Mouse (Mus musculus): ENCODE data around the gene Ldb2.

Gene Ldb2

DNA sequence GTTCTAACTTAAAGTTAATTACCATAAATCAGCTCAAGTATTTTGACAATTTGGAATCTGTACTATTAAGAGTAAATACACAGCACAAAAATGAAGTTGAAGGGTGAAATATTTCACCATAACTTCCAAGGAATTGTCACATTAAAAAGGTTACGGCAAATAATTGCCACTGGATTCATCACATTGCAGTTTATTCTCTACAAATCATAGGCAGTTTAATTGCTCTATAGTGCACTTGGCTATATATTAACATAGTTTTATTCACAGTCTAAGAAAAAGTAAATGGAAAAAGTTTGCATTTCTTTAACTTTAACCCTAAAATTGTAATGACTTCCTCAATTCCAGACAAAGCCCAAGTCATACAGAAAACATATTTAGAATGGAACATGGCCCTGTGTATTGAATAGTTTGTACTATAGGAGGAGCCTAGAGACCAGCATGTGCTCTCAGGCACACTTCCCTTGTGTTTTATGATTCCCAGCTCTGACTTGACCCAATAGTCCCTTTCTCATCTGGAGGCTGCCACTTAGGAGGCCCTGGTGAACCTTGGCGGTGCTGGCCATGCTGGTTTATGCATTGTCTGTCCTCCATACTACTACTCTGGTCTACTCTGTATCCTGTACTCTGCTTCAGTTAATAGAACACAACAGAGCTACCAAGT is 255.9 kb downstream of the Ldb2 start:
- no peak for DNase-seq (ENCODE audit: low read depth)

DNA sequence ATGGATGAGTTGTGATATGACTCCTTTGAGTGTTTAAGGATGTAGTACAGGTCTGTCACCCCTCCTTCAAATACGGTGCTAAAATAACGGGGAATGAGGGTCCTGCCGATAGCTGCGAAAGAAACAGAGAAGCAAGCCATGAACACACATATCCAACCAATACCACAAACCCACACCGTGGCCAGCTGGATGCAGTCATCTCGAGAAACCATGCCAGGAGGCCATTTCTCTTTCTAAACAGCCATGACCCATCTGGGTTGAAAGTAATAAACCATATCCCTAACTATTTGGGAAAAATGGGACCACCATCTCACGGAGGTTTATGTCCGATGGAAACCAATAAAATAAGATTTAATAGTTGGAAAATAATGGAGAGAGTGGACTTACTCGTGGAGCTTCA is 257.7 kb downstream of the Ldb2 start:
- no peak for DNase-seq (ENCODE audit: low read depth)

DNA sequence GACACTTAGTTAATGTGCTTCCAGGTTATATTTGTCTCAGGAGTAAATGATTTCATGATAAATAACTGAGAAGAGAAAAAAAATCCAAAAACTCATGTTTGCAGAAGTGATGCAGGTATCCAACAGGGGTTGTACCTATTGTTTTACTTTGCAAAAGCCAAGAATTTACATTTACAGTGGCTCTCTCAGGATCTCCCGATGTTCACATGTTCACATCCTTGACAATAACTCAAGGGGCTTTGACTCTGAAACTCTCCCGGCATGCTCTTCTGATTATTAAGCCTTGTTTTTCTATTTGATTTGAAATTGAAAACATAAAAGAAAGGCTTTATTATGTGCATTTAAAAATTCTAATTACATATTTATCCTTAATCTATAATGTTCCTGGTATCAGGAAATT is 260.8 kb downstream of the Ldb2 start:
- DNase-seq (ENCODE audit: low read depth) = no peak

DNA sequence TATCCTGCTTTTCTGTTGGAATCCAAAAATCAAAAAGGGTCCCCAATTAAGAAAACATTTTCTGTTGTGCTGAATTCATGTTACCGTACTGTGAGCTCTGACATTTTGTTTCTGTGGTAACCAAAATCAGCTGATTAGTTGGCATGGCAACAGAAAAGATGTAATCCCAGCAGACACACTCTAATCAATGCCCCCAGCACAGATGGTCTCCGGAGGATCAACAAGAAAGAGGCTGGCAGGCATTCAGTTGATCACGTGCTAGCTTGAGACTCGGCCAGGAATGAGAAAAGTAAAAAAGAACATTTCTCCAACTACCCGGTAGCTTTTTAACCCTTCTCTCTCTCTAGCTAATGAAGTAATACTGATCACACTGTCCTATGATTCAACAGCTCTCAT is 261.5 kb downstream of the Ldb2 start:
- DNase-seq (ENCODE audit: low read depth) = no peak

DNA sequence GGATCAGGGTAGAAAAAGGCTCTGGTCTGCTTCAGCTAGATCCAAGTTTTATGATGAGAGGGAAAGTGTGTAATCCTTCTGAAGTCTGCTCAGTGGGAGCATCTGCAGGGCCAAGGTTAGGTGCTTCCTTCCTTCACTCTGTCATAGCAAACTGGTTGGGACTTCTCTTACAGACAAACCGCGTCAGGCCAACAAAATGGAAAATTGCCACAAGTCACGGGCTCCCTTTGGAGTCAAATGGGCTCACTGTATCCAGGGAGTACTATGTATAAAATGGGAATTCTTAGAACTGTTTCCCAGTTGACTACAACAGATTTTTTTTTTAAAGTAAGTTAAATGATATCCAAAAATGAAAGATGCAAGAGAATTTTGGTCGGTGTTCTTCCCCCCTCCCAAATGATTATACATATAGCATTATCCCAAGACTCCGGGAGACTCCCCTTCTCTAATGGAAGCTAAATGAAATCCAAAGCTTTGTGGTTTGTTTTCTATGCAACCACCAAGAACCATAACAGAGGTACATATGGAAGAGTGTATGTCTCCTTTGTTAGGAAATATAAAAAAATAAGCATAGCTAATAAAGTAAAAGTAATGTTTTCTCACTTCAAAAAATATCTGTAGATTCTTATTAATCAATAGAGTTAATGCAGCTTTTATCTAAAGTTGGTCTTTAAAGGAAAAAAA is 262.0 kb downstream of the Ldb2 start:
- no peak for DNase-seq (ENCODE audit: low read depth)

DNA sequence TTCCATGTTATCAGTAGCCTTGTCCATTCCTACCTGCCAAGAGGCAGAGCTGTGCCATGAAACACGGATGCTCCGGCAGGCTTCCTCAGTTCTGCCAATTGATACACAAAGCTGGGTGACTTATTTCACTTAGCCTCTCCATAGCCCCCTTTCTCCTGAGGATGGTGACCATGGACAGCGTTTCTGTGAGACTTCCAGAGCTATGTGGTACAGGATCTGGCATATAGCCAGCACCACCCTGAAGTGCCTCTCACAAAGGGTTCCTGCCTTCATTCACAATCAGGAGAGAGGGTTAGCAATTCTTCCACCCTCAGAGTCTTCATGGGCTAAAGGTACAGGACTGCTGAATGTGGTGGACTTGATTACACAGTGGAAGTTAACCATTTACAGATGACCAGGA is 270.0 kb downstream of the Ldb2 start:
- DNase-seq (ENCODE audit: low read depth) = no peak

DNA sequence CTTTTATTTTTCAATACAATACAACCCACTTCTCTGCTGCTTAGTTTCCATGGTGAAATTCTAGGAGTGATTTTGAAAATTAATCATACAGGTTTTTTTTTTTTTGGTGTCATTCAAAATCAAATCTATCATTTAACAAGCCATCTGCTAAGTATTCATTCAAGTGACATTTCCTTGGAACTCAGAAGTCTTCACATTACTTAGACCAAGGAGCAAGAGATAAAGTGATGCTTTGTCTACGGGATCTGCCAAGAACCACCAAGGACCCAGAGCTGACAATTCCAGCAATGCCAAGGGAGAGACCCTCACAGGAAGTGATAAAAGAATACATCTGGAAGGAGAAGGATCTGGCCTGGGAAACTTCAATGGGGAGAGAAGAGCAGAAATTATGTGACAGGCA is 270.5 kb downstream of the Ldb2 start:
- DNase-seq (ENCODE audit: low read depth) = no peak

DNA sequence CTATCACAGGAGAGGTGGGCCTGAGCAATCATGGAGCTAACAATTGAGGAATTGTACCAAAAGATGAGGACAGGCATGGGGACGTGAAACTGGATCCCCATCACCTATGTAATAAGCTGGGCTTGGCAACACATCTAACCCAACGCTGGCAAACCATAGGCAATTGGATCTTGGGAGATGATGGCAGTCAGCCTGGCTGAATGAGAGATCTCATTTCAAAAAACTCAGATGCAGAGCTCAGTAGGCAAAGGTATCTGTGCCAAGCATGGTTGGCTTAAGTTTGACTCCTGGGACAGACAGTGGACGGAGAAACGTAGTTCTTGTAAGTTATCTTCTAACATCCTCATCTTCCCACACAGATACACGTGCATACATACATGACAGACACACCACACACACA is 294.3 kb downstream of the Ldb2 start:
- DNase-seq (ENCODE audit: low read depth) = no peak

DNA sequence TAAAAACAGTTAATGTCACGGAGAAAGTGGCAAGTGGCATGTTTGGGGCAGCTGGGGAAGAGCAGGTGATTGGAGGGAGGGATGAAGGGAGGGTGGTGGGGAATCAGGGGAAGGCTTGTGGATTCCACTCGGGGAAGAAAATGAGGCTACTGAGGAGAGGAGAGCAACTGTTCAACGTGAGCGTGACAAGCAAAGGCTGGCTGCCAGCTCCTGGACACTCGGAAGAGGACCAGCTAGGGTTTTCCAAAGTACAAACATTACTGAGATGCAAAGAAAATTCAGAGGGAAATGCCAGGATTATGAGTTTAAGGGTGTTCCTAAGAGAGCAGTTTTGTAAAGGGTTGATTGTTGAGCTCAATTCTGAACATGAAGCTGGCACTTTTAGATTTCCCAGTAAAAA is 294.7 kb downstream of the Ldb2 start:
- DNase-seq (ENCODE audit: low read depth) = no peak

DNA sequence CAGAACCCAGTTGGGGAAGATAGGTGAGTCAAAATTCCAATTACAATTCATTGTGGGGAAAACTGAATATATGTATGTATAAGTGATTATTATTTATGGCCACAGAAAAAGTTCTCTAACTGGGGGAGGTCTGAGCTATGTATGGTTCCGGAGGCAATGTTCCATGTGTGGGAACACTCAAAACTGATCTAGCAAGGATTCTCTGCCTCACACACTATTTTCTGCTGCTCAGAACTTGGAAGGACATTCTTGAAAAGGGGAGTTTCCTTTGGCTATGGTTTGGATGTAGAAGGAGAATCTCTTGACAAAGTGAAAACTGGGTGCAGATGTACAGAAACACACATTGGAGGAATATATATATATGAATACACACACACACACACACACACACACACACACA is 301.3 kb downstream of the Ldb2 start:
- DNase-seq (ENCODE audit: low read depth) = no peak

DNA sequence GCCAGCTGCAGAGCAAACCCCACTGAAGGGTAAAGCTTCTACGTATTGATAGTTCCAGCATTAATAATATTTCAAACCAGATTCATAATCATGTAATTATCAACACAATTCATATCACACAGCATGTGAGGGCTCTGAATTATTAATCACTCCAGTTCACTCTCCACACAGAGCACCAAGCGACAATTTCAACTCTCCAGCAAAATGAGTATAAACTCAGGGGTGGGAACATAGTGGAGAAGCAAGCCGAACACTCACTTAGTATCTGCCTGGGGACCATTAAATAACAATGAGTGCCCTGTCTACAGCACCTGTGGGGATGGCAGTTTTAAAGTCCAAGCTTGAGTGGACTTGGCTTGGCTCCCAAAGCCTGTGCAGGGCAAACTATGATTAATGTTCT is 302.6 kb downstream of the Ldb2 start:
- DNase-seq (ENCODE audit: low read depth) = no peak

DNA sequence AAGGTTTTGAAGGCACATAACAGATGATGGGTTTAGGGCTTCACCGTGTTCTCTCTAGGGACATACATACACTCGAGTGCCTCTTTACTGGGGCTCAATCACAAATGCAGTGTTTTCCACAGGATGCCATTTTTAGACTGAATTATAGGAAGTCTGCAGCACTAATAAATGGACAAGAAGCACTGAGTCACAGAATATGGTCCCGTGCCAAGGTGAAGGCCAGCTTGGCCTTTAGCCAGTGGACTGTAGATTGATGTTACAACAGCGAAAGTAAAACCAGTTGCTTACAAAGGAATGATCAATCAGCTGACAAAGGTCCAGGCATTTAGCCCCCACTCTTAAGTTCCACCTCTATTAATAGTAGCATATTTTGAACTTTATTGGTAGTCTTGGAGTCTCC is 304.4 kb downstream of the Ldb2 start:
- DNase-seq (ENCODE audit: low read depth) = no peak

DNA sequence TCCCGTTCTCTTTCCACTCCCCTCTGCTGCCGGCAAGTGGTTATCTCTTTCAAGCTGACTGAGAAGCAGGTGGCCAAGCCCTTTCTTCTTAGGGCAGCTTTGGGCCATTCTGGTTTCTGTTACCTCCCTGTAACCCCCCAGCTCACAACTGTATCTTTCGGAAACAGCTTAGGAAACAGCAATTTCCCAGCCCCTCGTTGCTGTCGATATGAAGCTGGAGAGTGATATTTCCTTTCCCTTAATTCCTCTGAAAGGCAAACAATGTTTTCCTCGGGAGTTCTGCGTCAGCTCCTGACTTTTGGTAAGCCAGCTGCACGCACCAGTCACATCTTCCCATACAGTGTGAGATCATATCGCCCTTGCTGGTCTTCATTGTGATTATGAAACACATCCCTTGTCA is 305.3 kb downstream of the Ldb2 start:
- no peak for DNase-seq (ENCODE audit: low read depth)

DNA sequence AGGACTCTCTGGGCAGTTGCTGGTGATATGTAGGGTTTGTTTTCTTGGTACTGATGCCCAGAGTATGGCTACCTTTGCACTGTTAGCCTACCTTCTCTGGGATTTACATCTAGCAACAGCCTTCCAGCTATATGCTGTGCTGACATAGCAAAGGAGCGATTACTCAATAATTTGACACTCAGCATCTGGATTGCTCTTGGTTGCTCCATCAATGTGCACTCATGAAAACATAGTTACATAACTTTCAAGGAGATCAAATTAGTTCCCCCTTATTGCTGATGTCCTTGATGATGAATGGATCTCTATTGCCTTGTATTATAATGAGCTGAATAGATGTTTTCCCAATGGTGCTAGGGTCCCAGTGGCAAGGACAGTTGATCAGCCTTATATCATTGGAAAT is 308.0 kb downstream of the Ldb2 start:
- no peak for DNase-seq (ENCODE audit: low read depth)

DNA sequence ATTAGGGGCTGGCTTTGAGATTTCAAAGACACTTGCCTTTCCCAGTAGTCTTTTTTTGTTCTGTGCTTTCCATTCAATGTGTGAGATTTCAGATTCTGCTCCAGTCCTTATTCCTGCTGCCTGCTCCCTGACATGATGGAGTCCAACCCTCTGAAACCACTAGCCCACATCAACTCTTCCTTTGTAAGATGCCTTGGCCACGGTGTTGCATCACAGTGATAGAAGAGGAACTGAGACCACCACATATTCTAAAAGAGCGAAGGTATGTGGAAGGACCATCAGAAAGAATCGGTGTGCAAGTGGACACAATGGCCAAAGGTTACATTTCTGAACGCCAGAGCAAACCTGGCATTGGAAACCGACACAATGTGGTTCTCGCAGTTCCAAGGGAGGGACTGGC is 309.0 kb downstream of the Ldb2 start:
- DNase-seq (ENCODE audit: low read depth) = no peak

DNA sequence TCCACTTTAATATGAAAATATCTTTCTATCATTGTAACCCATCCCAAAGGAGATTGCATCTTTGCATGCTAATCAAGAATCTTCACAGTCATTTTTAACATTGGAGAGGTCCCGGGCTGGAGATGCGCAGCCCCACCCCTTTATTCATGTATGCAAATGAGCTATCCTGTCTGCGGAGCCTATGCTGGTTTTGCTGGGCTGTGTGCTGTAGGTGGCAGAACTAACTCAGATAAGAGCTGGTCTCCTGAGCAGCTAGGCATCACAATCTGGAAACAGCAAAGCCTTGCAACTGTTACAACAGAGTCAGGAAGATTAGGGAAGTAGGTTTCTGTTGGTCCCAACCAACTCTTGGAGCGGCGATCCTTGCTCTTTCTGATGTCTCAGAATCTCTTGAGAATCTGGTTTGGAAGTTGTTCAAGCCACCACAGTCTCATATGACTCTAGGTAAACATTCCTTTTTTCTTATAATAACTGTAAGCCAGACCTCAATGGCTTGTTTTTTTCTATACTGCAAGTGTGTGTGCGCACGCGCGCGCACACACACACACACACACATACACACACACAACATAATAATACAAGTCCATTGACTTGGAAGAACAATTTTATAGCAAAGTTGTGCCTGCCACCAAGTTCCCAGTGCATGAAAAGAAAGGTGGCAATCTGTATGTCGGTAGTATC is 315.9 kb downstream of the Ldb2 start:
- no peak for DNase-seq (ENCODE audit: low read depth)

DNA sequence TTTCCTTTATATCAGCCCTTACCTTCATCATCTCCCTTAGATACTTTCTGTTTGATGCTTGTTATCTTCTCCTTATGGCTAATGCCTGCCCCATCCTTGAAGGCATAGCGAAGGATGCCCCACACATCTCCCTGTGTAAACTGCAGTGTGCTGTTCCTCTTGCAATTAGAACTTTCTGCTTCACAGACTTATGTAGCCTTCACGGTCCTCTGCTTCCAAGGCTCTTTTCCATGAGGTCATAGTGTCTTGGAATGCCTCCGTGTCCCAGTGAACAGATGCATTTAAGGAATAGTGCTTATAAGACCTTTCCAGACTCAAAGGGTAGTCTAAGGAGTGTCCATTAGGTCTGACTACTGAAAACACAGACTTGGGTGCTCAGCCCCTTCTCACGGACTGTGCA is 318.1 kb downstream of the Ldb2 start:
- no peak for DNase-seq (ENCODE audit: low read depth)

DNA sequence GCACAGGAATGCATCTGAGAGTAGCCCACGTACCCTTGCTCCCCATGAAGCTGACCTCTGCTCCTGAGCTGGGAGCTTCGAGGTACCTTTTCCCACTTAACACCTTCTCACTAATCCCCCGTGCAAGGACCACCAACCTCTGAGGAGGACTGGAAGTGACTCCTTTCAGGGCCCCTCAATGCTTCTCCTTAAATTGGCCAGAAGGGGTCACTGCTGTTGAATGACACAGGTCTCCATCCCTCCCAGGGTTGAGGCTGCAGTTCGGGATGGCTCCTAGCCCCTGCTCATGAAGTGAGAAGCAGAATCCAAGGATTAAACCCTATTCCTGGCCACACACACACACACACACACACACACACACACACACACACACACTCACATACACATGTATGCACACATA is 323.1 kb downstream of the Ldb2 start:
- DNase-seq (ENCODE audit: low read depth) = no peak

DNA sequence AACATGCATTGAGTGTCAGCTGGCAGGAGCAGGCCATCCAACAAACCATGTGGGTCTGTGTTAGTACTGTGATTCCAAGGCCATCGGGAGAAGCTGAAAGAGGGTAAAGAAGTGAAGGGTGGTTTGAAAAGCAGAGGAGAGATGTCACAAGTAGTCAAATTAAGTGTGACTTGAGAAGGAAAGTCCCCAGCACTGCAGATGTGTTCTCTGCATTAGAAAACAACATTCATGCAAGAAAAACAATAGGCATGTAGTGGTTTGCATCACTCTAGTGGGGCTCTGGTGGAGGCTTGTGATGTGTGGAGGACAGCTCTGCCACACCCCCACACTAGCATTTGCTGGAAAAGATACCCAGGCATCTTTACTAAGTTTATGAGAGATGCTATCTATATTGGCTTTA is 323.9 kb downstream of the Ldb2 start:
- no peak for DNase-seq (ENCODE audit: low read depth)

DNA sequence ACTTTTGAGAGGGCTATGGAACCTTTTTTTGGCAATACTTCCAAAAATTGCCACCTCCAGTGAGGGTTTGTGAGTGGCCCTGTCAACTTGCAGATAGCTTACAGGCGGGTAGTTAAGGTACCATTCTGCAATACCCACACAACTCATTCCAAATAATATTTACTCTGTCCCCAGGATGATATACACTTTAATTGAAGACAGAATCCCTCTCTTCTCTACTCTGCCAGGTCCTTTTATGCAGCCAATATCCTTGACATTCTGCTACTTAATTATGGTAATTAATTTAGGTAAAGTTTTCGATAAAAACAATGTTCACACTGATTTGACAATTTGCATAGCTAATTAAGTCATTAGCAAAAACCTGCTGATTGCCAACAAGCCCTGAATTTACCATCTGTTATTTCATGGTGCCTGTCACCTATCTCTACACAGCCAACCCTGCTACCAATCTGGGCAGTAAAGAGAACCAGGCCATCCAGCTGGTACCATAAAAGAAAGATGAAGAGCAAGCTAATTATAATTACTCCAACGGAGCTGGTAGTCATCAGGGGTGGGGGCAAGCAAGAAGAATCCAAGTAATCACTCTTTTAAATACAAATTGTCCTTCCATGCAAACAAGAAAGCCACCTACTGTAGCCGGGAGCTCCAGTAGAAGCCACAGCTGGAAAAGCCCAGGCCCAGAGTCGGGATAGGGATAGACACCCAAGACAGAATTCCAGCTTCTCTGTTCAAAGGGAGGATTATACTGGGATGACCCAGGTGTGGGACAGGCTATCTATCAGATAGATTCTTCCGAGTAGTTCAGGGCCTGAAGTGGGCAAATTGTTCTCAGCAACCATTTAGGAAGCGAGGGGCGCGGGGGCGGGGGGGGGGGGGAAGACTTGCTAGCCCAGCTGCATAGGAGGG is 325.4 kb downstream of the Ldb2 start:
- no peak for DNase-seq (ENCODE audit: low read depth)

DNA sequence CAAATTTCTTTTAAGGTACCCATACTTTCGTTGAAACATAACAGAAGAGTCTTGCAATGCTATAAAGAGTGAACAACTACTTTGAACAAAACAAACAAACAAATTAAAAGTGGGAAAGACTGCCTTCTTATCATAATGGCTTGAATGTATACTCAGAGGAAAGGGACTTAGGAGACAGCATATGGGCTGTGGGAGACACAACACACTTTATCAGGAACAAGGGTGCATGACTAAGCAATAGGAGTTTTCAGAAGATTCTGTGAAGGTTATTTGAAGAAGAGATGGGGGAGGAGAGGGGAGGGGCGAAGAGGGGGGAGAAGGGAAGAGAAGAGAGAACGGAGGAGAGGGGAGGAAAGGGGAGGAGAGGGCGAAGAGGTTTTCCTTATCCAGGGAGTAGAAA is 334.2 kb downstream of the Ldb2 start:
- DNase-seq (ENCODE audit: low read depth) = no peak

All from induced T-regulatory cell, adult 2 months (primary cell).